Mouse (Mus musculus) embryonic fibroblast, embryonic 13.5 days (primary cell): ENCODE measurements around the gene Dcpp2.

ENCODE experiments used
- CTCF ChIP-seq: IDR thresholded peaks from 2 replicates; pipeline ENCODE4 v1.5.1; 2011; ENCODE audit warnings: mild to moderate bottlenecking, control low read depth, low read length, moderate library complexity, borderline replicate concordance; ENCODE audit not compliant: insufficient read depth
- POLR2A ChIP-seq: IDR thresholded peaks from 2 replicates; pipeline ENCODE4 v1.6.1; 2011; ENCODE audit warnings: low read depth, mild to moderate bottlenecking, control low read depth, low read length, moderate library complexity

- TF ChIP-seq POLR2A (no peak), CTCF (no peak)
These were observed 37.4 kb upstream of the Dcpp2 start for GRCm38 (mm10) chr17:23843141-23843811.
